Mouse (Mus musculus) hindbrain, postnatal 0 days (tissue): Measurements from ENCODE around the gene Hist1h2bc. TPM values are rescaled to one million over a fixed set of nuclear protein-coding genes. Genes with fewer than 3 reads are reported as not detected.
A peak's percentile ranks its signal among the peaks of the same experiment; 100 is the strongest.

Experiments
- ATAC-seq: fragments of 200-750 bp; cut with Nextera tagmentation; 2 replicates; pipeline ENCODE4 v1.8.0; 2017; ENCODE audit warnings: mild to moderate bottlenecking, moderate TSS enrichment, moderate library complexity
- DNase-seq: peaks from one replicate; pipeline ENCODE4 v3.0.0-alpha.2; 2015; ENCODE audit warnings: low spot score
- H3K27ac ChIP-seq: fragments of 300-500 bp; sonication (generic); 2 replicates; pipeline ENCODE4 v1.5.1; 2014; ENCODE audit warnings: mild to moderate bottlenecking
- H3K27me3 ChIP-seq: fragments of 300-500 bp; sonication (generic); 2 replicates; pipeline ENCODE4 v1.6.1; 2014; ENCODE audit warnings: low read length, mixed read lengths; ENCODE audit not compliant: insufficient read depth
- H3K36me3 ChIP-seq: fragments of 300-500 bp; sonication (generic); 2 replicates; pipeline ENCODE4 v1.6.1; 2014; ENCODE audit warnings: low read length, mixed read lengths; ENCODE audit not compliant: insufficient read depth
- H3K4me1 ChIP-seq: fragments of 300-500 bp; sonication (generic); 2 replicates; pipeline ENCODE4 v1.6.1; 2014; ENCODE audit warnings: antibody characterized with exemption, low read length, mixed read lengths; ENCODE audit not compliant: insufficient read depth
- H3K4me2 ChIP-seq: fragments of 300-500 bp; sonication (generic); 2 replicates; pipeline ENCODE4 v1.6.1; 2014; ENCODE audit warnings: low read depth, mild to moderate bottlenecking, low read length, moderate library complexity, mixed read lengths
- H3K4me3 ChIP-seq: fragments of 300-500 bp; sonication (generic); 2 replicates; pipeline ENCODE4 v1.5.1; 2014; ENCODE audit warnings: low read length
- H3K9ac ChIP-seq: fragments of 300-500 bp; sonication (generic); replicated peaks from 2 replicates; pipeline ENCODE4 v1.6.1; 2014; ENCODE audit warnings: mild to moderate bottlenecking, low read length, moderate library complexity, mixed read lengths
- H3K9me3 ChIP-seq: fragments of 300-500 bp; sonication (generic); 2 replicates; pipeline ENCODE4 v1.6.1; 2016; ENCODE audit warnings: low read length, mixed read lengths
- CTCF ChIP-seq: IDR thresholded peaks from 2 replicates; pipeline ENCODE4 v1.5.1; 2016; ENCODE audit warnings: antibody characterized with exemption, control low read depth, low read depth
- WGBS: fragments of 180-500 bp; shearing (Covaris S2); extraction: QIAGEN DNeasy Blood & Tissue Kit; methylation state at CpG from one replicate; pipeline ENCODE4 v1.1.7; 2014; 5-methylcytosine and 5-hydroxymethylcytosine counted together
- polyA plus RNA-seq: library from polyadenylated mRNA; unstranded; fragments of >200 nt; fragmentation: Nextera tagmentation; extraction: Ambion mirVana; gene quantifications from 2 replicates; pipeline ENCODE4 v1.2.1, GENCODE M21; 2015
- total RNA-seq: library from RNA; depleted of rRNA; stranded (reverse); fragments of >200 nt; gene quantifications from 2 replicates; pipeline ENCODE4 v1.2.3, GENCODE M21; 2014

Hist1h2bc gene
- total and polyA plus RNA-seq, 2 experiments from 2014 or later: 36.1 to 189 TPM

DNA sequence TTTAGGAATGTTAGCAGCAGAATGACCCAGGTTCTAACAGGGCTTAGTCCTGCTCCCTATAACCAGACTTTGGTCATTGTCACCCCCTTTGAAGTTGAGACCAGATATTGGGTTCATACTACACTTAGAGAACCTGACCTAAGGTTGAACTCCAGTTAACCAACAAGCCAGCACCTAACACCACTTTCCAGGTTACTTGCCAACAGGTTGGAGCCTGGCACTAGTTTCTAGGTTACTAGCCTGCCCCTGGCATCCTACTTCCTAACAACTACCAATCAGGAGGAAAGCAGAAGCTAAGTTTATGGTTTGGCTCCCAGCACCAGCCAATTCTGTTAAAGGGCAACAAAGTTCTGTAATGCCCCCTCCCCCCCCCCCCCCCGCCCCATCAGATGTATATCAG lies 41.2 kb downstream of the Hist1h2bc start:
- H3K4me2 ChIP-seq: no peak overlapping the region
- TF ChIP-seq CTCF: no peak
- H3K27me3 ChIP-seq: no peaks in the 10 kb centered on the region
- WGBS: 36% methylated on average over 1 of the region's 1 CpGs
- H3K9ac ChIP-seq: no peak overlapping the region
- H3K4me3 ChIP-seq: no peak overlapping the region
- no peaks in the 10 kb centered on the region for H3K36me3 ChIP-seq
- H3K9me3 ChIP-seq: no peaks in the 10 kb centered on the region
- H3K27ac ChIP-seq: no peak overlapping the region
- ATAC-seq (no peak), DNase-seq (no peak)
- H3K4me1 ChIP-seq: no peaks in the 10 kb centered on the region

DNA sequence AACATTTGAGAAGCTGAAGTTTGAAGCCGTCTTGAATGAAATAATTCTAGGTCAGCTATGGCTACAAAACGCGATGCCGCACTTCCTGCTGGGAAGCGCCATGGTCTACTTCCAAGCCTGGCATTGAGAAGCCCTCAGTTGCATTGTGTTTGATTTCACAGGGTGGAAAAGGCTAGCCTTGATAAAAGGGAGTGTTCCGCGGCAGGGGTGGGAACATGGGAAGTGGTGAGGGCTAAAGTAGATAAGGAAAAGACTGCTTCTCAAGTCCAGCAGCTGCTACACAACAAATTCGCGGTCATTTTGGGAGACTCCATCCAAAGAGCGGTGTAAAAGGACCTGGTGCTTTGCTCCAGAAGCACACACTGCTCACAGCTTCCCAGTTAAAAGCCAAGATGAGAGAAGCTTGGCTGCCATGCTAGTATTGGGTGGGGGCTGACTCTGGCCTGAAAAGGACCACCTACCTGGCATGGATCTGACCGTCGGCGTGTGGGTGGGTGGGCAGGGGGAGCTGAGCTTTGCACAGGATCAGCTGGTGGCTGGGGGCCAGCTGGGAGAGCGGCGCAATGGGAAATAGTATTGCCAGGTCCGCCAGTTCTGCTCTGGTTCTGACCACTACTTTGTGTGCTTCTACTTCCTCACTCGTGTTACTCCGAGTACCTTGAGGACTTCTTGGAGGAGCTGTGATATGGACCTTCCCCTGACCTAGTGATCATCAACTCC lies 44.6 kb downstream of the Hist1h2bc start:
- DNase-seq: no peak
- no peak for TF ChIP-seq CTCF
- H3K4me1 ChIP-seq: no peaks in the 10 kb centered on the region

DNA sequence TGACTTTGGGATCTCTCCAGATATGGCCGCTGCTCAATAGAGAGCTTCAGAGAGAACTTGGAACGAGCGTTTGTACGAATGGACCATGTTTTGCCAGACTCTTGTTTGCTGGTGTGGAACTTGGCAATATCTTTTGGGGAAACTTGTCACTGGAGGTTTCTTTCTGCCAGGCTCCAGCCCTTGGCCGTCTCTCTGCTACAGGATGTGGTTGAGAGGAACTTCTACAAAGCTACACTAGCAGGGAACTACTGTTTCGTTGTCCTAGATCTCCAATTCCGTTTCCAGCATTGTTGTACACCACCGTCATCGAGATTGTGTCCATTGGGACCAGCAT lies 45.2 kb downstream of the Hist1h2bc start:
- no peak for TF ChIP-seq CTCF
- Histone ChIP-seq H3K4me2 (no peak overlapping the region), H3K4me1 (no peaks in the 10 kb centered on the region), H3K27me3 (no peaks in the 10 kb centered on the region), H3K36me3 (no peaks in the 10 kb centered on the region), H3K9ac (no peak overlapping the region), H3K27ac (no peak overlapping the region), H3K4me3 (no peak overlapping the region), H3K9me3 (no peaks in the 10 kb centered on the region)
- no peak for ATAC-seq
- no peak for DNase-seq
- WGBS: 91% methylated on average over 9 of the region's 9 CpGs

More for the DNA sequence above, 44.6 kb downstream of the Hist1h2bc start:
- no peaks in the 10 kb centered on the region for H3K36me3 ChIP-seq
- no peaks in the 10 kb centered on the region for H3K9me3 ChIP-seq
- no peak overlapping the region for H3K27ac ChIP-seq
- 71% methylated on average over 18 of the region's 18 CpGs for WGBS
- H3K4me3 ChIP-seq: no peak overlapping the region
- no peak for ATAC-seq
- H3K9ac ChIP-seq: no peak overlapping the region
- H3K27me3 ChIP-seq: no peaks in the 10 kb centered on the region
- H3K4me2 ChIP-seq: no peak overlapping the region

DNA sequence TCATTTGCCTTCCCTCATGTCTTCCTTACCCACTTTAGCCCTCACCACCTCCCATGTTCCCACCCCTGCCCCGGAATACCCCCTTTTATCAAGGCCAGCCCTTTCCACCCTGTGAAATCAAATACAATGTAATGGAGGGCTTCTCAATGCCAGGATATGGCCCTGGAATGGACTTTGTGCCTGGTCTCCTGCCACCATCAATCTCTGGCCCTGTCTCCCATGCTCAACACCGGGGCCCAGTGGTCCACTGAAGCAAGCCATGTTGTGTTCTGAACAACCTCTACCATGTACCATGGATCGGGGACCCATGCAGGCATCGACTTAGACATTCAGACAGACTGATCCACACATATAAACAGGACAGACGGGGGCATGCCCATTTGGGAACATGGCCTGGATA lies 45.7 kb downstream of the Hist1h2bc start:
- WGBS: 92% methylated on average over 5 of the region's 5 CpGs
- no peak overlapping the region for H3K4me2 ChIP-seq
- H3K9ac ChIP-seq: no peak overlapping the region
- no peaks in the 10 kb centered on the region for H3K4me1 ChIP-seq
- no peaks in the 10 kb centered on the region for H3K9me3 ChIP-seq
- DNase-seq (no peak), ATAC-seq (no peak)
- no peaks in the 10 kb centered on the region for H3K27me3 ChIP-seq
- H3K4me3 ChIP-seq: no peak overlapping the region
- no peaks in the 10 kb centered on the region for H3K36me3 ChIP-seq
- no peak for TF ChIP-seq CTCF
- no peak overlapping the region for H3K27ac ChIP-seq

DNA sequence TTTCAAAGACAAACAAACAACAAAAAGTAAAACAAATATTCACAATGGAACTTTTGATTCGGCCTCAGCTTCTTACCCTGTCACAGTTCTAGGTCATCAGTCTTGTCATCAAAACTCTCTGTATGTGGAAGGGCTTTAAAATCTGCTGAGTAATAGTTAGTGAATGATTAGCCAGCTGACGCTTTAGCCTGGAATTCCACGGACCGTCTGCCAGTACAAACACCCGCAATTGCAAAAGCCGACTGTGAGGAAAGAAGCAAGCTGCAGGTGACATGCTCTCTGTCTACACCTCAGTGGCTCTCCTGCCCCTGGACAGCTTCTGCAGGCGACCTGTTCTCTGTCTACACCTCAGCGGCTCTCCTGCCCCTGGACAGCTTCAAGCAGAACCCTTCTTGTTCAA lies 46.5 kb downstream of the Hist1h2bc start:
- H3K4me3 ChIP-seq: no peak overlapping the region
- TF ChIP-seq CTCF: no peak
- H3K27ac ChIP-seq: no peak overlapping the region
- H3K36me3 ChIP-seq: no peaks in the 10 kb centered on the region
- no peak overlapping the region for H3K9ac ChIP-seq
- WGBS: 49% methylated on average over 8 of the region's 8 CpGs
- no peak for DNase-seq
- no peaks in the 10 kb centered on the region for H3K9me3 ChIP-seq
- ATAC-seq: no peak
- no peaks in the 10 kb centered on the region for H3K4me1 ChIP-seq
- H3K4me2 ChIP-seq: no peak overlapping the region
- H3K27me3 ChIP-seq: no peaks in the 10 kb centered on the region

DNA sequence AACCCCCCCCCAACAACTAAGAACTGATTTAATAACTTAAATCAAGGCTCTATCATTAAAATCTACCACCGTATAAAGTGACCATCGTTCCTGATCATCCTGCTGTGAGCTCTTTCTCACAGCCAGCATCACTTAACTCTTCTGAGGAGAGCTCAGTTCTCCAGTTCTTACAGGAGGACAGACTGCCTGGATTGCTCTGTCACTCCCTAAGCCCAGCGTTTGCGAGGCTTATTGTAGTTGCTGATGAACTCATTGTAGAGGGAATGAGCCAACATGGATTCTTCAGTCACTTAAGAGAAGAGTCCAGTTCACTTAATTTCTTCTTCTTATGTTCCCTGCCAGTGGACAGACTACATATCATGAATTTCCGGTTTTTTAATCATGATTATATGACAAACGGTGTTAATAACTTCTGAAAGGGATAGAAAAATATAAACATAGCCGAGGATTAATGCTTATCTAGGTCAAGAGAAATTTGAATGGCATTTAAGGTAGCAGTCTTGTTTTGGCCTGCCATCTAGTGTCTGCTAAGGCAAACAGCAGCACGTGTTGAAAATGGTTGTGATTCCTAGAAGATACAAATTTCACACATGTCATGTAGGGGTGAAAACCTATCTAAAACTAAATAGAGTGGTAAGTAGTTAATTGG lies 48.3 kb downstream of the Hist1h2bc start:
- 23% methylated on average over 8 of the region's 8 CpGs for WGBS
- Histone ChIP-seq H3K9me3 (no peaks in the 10 kb centered on the region), H3K4me3 (no peak overlapping the region), H3K36me3 (no peaks in the 10 kb centered on the region), H3K4me2 (no peak overlapping the region), H3K9ac (no peak overlapping the region), H3K4me1 (no peaks in the 10 kb centered on the region), H3K27ac (no peak overlapping the region), H3K27me3 (no peaks in the 10 kb centered on the region)
- peak; percentile 88 for TF ChIP-seq CTCF
- ATAC-seq: 0 out of 2 replicates have a peak, but pooled peaks have one; percentile 49
- DNase-seq: peak; percentile 72

DNA sequence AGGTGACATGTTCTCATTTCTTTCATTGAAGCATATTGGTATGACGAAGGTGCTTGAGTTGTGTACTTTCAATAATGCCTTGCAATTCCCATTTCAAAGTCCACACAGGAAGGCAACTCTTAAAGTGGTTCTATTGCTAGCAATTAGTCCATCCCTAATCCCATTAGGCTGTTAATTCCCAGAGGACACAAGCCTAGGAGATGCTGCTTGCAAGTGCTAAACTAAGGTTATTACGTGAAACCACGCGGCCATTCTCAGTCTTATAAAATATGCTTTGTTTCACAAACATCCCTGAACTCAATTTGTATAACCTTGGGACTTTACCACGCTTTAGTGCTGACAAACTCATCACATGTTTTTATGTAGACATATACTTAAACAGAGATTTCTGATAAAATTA lies 53.1 kb downstream of the Hist1h2bc start:
- no peaks in the 10 kb centered on the region for H3K36me3 ChIP-seq
- H3K27ac ChIP-seq: no peak overlapping the region
- H3K4me3 ChIP-seq: no peak overlapping the region
- DNase-seq (no peak), ATAC-seq (no peak)
- H3K9ac ChIP-seq: no peak overlapping the region
- WGBS: 88% methylated on average over 5 of the region's 5 CpGs
- H3K4me1 ChIP-seq: peaks cover 6% of the 10 kb centered on the region; the same call in 1 of the 2 replicates
- H3K4me2 ChIP-seq: no peak overlapping the region
- no peaks in the 10 kb centered on the region for H3K9me3 ChIP-seq
- TF ChIP-seq CTCF: no peak
- no peaks in the 10 kb centered on the region for H3K27me3 ChIP-seq
